Mouse (Mus musculus) mouse trophoblast stem cell (cell line): ENCODE measurements around the gene Gm10801.
"Not testable (repeated sequence)": the region's sequence is repeated elsewhere in the genome, so short reads cannot be mapped to it uniquely, and the experiment has no call there.

Source experiments
- in situ Hi-C, 2 experiments: fragments of 300-500 bp; cut with MseI, MboI; formaldehyde crosslinking; loops; 2 replicates in 1 of 2; 3 replicates in 1 of 2; pipeline ENCODE4 v1.15.1; 2025

Gm10801 gene

DNA sequence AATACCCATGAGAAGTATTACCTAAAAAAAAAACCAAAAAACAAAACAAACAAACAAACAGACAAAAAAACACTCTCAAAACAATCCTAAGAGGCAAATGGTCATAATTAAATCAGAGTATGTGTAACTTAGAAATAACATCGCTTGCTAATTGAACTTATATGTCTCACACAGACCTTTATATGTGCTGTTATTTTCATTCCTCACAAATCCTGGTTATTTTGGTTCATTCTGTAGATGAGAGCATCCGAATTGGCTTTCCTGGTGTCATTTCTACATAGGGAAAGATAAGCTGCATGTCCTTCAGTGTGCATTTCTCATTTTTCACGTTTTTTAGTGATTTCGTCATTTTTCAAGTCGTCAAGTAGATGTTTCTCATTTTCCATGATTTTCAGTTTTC is at the start of gene Gm10801:
Gm10801 (plus strand) TSS at position 301 of the 400 bp plus-strand sequence.
- in situ Hi-C loops, result not testable (repeated sequence)

DNA sequence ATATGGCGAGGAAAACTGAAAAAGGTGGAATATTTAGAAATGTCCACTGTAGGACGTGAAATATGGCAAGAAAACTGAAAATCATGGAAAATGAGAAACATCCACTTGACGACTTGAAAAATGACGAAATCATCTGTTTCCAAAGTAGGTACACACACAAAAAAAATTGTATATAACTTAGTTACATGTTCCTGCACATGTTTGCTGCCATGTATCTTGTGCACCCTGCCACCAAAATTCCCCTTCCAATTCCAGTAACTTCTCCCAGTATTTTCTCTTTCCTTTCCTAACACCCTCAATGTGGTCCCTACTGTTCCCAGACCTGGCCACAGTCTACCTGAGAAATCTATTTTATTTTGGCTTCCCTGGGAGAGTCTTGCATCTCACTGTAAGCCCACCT is 5.2 kb downstream of the Gm10801 start, which contains the start of gene Gm10800:
Gm10800 (minus strand) TSS at position 101 of the 400 bp plus-strand sequence.
- in situ Hi-C loops, result not testable (repeated sequence)

DNA sequence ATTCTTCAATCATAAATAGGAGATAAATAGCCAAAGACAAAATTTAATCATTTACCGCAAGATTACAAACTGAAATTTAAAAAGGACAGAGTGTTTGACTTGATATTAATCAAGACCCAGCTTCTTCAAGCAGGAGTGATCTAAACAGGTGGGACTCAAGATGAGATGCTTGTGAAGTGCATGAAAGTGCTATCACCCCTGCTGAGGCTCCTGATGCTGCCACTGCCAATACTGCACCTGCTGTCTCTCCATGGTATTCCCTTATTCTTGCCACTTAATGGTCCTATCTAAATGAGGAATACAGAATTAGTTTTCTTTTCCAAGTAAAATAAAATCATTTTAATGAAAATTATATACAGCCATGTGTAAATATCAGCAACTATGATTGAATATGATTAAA is 35.5 kb downstream of the Gm10801 start:
- in situ Hi-C loops, result no loop called here
